Mouse (Mus musculus) embryonic fibroblast, embryonic 13.5 days (primary cell): ENCODE data around the gene Il17d.

Experiments used
- CTCF ChIP-seq: IDR thresholded peaks from 2 replicates; pipeline ENCODE4 v1.5.1; 2011; ENCODE audit warnings: mild to moderate bottlenecking, control low read depth, low read length, moderate library complexity, borderline replicate concordance; ENCODE audit not compliant: insufficient read depth
- POLR2A ChIP-seq: IDR thresholded peaks from 2 replicates; pipeline ENCODE4 v1.6.1; 2011; ENCODE audit warnings: low read depth, mild to moderate bottlenecking, control low read depth, low read length, moderate library complexity

DNA sequence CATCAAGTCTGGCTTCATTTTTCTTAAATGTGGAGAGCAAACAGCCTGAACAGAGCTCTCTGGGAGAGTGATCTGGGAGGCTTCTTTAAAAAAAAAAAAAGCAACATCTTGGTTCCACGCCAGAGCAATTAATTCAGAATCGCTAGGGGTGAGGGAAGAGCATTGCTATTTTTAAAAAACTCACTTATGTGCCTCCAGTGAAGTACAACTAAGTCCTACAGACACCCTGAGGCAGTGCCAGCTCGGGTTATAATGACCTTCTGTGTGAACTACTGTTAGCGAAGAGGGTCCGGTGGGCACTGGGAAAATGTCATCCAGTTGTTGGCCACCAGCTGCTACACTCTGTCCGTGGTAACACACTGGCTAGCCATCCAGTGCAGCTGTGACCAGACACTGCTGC lies 11.1 kb downstream of the Il17d start:
- TF ChIP-seq CTCF (no peak), POLR2A (no peak)
